Mouse (Mus musculus) heart, embryonic 11.5 days (tissue): ENCODE measurements around the gene Gjb5. TPM values are rescaled to one million over a fixed set of nuclear protein-coding genes. Genes with fewer than 3 reads are reported as not detected.

Experiments
- ATAC-seq: fragments of 200-750 bp; cut with Nextera tagmentation; replicated peaks from 2 replicates; pipeline ENCODE4 v1.8.0; 2017; ENCODE audit warnings: moderate library complexity; ENCODE audit not compliant: insufficient number of reproducible peaks, low FRiP score, low TSS enrichment
- H3K27ac ChIP-seq: fragments of 300-500 bp; sonication (generic); 2 replicates; pipeline ENCODE4 v1.5.1; 2014; ENCODE audit warnings: mild to moderate bottlenecking, low read depth, low read length
- H3K27me3 ChIP-seq: fragments of 300-500 bp; sonication (generic); 2 replicates; pipeline ENCODE4 v1.6.1; 2014; ENCODE audit warnings: mild to moderate bottlenecking, low read length, mixed read lengths; ENCODE audit not compliant: control insufficient read depth, insufficient read depth
- H3K36me3 ChIP-seq: fragments of 300-500 bp; sonication (generic); 2 replicates; pipeline ENCODE4 v1.6.1; 2014; ENCODE audit warnings: mild to moderate bottlenecking, low read length, moderate library complexity, mixed read lengths; ENCODE audit not compliant: control insufficient read depth, insufficient read depth
- H3K4me1 ChIP-seq: fragments of 300-500 bp; sonication (generic); 2 replicates; pipeline ENCODE4 v1.6.1; 2014; ENCODE audit warnings: low read length; ENCODE audit not compliant: control insufficient read depth, insufficient read depth
- H3K4me2 ChIP-seq: fragments of 300-500 bp; sonication (generic); 2 replicates; pipeline ENCODE4 v1.6.1; 2014; ENCODE audit warnings: mild to moderate bottlenecking, moderate library complexity
- H3K4me3 ChIP-seq: fragments of 300-500 bp; sonication (generic); 2 replicates; pipeline ENCODE4 v1.5.1; 2014; ENCODE audit warnings: low read depth, low read length
- H3K9ac ChIP-seq: fragments of 300-500 bp; sonication (generic); 2 replicates; pipeline ENCODE4 v1.6.1; 2014; ENCODE audit warnings: mild to moderate bottlenecking, low read depth, low read length, moderate library complexity
- H3K9me3 ChIP-seq: fragments of 300-500 bp; sonication (generic); replicated peaks from 2 replicates; pipeline ENCODE4 v1.6.1; 2016; ENCODE audit warnings: low read length; ENCODE audit not compliant: control insufficient read depth
- WGBS: fragments of 180-500 bp; shearing (Covaris S2); extraction: QIAGEN DNeasy Blood & Tissue Kit; methylation state at CpG from one replicate; pipeline ENCODE4 v1.1.7; 2014; ENCODE audit not compliant: insufficient replicate concordance; 5-methylcytosine and 5-hydroxymethylcytosine counted together
- polyA plus RNA-seq: library from polyadenylated mRNA; unstranded; fragments of >200 nt; fragmentation: Nextera tagmentation; extraction: Ambion mirVana; gene quantifications from 2 replicates; pipeline ENCODE4 v1.2.1, GENCODE M21; 2014

Gene Gjb5
- polyA plus RNA-seq, 1 experiment from 2014 or later, result 0.70 TPM

DNA sequence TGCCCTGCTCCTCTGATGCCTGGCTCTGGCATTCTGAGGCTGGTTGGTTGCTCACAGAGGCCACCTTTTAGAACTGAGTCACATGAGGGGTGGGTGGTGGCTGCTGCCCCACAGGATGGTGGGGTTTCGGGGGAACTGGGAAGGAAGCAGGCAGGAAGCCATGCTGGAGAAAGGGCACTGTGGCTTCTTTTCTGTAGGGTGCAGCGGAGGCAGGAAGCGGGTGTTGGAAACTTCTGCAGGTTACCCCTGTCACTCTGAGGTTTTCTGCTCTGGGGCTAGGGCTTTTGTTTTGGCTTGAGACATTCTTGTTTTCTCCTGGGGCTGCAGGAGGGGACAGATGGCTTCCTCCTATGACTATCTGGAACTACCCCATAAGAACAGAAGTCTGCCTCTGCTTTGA is 4.5 kb upstream of the Gjb5 start:
- Histone ChIP-seq H3K27me3 (peaks cover 10% of the 10 kb centered on the region; the same call in 1 of the 2 replicates), H3K9me3 (no peaks in the 10 kb centered on the region), H3K4me1 (peaks cover 16% of the 10 kb centered on the region), H3K36me3 (no peaks in the 10 kb centered on the region), H3K4me2 (no peak overlapping the region), H3K27ac (no peak overlapping the region), H3K4me3 (no peak overlapping the region), H3K9ac (no peak overlapping the region)
- no peak for ATAC-seq
- 65% methylated on average over 3 of the region's 3 CpGs for WGBS

DNA sequence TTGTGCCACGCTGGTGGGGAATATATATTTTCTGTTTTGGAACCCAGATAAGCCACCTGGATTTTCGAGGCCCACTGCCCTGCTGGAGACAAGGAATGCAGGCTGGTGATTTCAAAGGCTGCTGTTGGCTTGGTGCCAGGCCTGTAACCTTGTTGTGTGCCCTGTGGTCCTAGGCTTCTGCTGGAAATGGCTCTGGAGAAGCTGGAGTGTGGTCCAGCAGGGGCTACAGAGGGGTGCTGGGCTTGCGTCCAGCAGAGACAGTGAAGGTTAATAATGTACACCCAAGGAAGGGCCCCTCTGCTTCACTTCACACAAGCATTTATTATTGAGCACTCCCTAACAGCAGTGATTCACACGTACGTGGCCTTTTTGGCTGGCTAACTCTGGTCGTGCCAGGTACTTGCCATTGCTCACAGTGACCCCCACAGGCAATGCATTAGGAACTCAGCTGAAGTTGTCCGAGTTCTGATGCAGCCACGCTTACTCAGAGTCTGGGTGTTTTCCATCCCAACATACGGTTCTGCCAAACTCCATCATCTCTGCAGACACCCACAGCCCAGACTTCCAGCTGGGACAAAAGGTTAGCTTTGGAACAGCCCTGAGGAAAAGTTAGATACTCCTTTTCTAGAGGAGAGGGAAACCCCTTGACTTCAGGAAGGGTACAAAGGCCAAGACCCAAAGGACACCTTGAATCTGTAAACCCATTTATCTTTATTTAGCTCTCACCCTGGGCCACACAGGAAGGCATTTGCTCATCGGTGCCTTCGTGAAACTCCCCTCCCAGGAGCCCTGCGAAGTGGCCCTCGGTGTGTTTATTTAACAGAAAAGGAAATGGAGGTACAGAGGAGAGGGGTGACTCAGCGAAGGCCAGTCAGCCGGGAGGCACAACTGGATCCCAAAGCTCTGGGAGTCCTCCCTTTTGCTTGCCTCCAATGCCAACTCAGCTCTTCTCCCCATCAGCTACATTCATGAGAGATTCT is 3.2 kb downstream of the Gjb5 start:
- H3K27ac ChIP-seq, result no peak overlapping the region
- no peak overlapping the region for H3K9ac ChIP-seq
- H3K36me3 ChIP-seq, result no peaks in the 10 kb centered on the region
- no peak overlapping the region for H3K4me3 ChIP-seq
- peaks cover 13% of the 10 kb centered on the region for H3K4me1 ChIP-seq
- peaks cover 9% of the 10 kb centered on the region for H3K27me3 ChIP-seq
- 50% methylated on average over 15 of the region's 15 CpGs for WGBS
- ATAC-seq, result no peak
- no peak overlapping the region for H3K4me2 ChIP-seq
- H3K9me3 ChIP-seq, result no peaks in the 10 kb centered on the region

- Histone ChIP-seq H3K36me3 (no peaks in the 10 kb centered on the region), H3K9me3 (no peaks in the 10 kb centered on the region), H3K4me2 (no peak within 1 kb of the TSS), H3K9ac (no peak within 1 kb of the TSS), H3K27ac (no peak within 1 kb of the TSS), H3K4me3 (no peak within 1 kb of the TSS), H3K4me1 (peaks cover 13% of the 10 kb centered on the region), H3K27me3 (peaks cover 2% of the 10 kb centered on the region; the same call in 1 of the 2 replicates)
- ATAC-seq, result no peak
- WGBS, result 60% methylated on average over 8 of the region's 8 CpGs
These were observed 4.0 kb downstream of the Gjb5 start, which contains the start of gene Gjb4 for GRCm38 (mm10) chr4:127353951-127354438. Gjb4 (minus strand) TSS chr4:127354081.

DNA sequence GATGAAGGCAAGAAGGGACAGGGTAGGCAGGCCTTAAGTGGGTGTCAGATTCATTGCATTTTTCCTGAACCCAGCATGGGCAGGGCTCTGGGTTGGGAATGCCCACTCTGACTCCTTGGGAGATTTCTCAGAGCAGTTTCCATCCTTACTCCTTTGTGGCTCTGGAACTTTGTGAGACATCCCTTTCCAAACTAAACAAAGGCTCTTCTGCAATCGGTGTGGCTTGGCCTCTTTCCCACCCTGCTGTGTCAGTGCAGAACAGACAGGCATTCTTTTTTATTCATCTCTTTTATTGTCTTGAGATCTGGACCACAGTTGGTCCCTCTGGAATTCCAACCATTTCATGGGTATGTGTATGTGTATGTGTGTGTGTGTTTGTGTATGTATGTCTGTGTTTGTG is 5.4 kb downstream of the Gjb5 start:
- Histone ChIP-seq H3K27ac (no peak overlapping the region), H3K9ac (no peak overlapping the region), H3K27me3 (peaks cover 2% of the 10 kb centered on the region; the same call in 1 of the 2 replicates), H3K4me1 (peaks cover 10% of the 10 kb centered on the region), H3K4me3 (no peak overlapping the region), H3K4me2 (no peak overlapping the region), H3K9me3 (no peaks in the 10 kb centered on the region), H3K36me3 (no peaks in the 10 kb centered on the region)
- ATAC-seq, result no peak
- WGBS, result 76% methylated on average over 1 of the region's 1 CpGs

GRCm38 (mm10) chr4:127349560-127350300 is 8.3 kb downstream of the Gjb5 start:
- ATAC-seq, result no peak
- no peak overlapping the region for H3K4me2 ChIP-seq
- no peak overlapping the region for H3K9ac ChIP-seq
- no peak overlapping the region for H3K27ac ChIP-seq
- no peaks in the 10 kb centered on the region for H3K27me3 ChIP-seq
- H3K4me1 ChIP-seq, result peaks cover 10% of the 10 kb centered on the region
- no peak overlapping the region for H3K4me3 ChIP-seq
- WGBS, result 61% methylated on average over 4 of the region's 4 CpGs
- H3K9me3 ChIP-seq, result no peaks in the 10 kb centered on the region
- no peaks in the 10 kb centered on the region for H3K36me3 ChIP-seq

GRCm38 (mm10) chr4:127345000-127345399 is 13.0 kb downstream of the Gjb5 start:
- WGBS, result 69% methylated on average over 5 of the region's 5 CpGs

DNA sequence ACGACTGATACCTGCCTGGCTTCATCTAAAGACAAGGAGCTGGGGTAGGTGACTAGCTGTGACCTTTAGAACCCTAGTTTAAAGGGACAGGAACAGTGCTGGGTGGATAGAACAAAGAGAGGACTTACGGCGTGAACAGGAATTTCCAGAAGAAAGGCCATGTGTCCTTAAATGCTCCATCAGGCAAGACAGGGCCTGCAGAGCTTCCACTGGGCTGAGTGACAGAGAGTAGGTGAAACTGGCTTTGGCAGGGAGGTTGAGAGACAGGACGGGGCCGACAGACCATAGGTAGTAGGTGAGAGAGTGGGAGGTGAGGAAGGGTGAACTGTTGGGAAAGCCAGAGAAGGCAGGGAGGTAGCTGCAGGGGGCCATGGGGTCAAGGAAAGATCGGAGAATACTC is 16.6 kb downstream of the Gjb5 start:
- Histone ChIP-seq H3K4me3 (no peak overlapping the region), H3K27me3 (peaks cover 4% of the 10 kb centered on the region; the same call in 1 of the 2 replicates), H3K36me3 (no peaks in the 10 kb centered on the region), H3K4me2 (no peak overlapping the region), H3K9me3 (no peaks in the 10 kb centered on the region), H3K9ac (no peak overlapping the region), H3K4me1 (no peaks in the 10 kb centered on the region), H3K27ac (no peak overlapping the region)
- WGBS, result 57% methylated on average over 6 of the region's 6 CpGs
- no peak for ATAC-seq

More at GRCm38 (mm10) chr4:127345000-127345399, 13.0 kb downstream of the Gjb5 start:
- H3K27ac ChIP-seq, result no peak overlapping the region
- H3K9me3 ChIP-seq, result no peaks in the 10 kb centered on the region
- H3K4me1 ChIP-seq, result no peaks in the 10 kb centered on the region
- H3K9ac ChIP-seq, result no peak overlapping the region
- peaks cover 4% of the 10 kb centered on the region; the same call in 1 of the 2 replicates for H3K27me3 ChIP-seq
- H3K4me2 ChIP-seq, result no peak overlapping the region
- no peak for ATAC-seq
- H3K4me3 ChIP-seq, result no peak overlapping the region
- no peaks in the 10 kb centered on the region for H3K36me3 ChIP-seq

GRCm38 (mm10) chr4:127337668-127338067 is 20.3 kb downstream of the Gjb5 start:
- 76% methylated on average over 5 of the region's 5 CpGs for WGBS
- H3K36me3 ChIP-seq, result no peaks in the 10 kb centered on the region
- H3K9ac ChIP-seq, result no peak overlapping the region
- no peaks in the 10 kb centered on the region for H3K9me3 ChIP-seq
- no peak overlapping the region for H3K4me2 ChIP-seq
- no peaks in the 10 kb centered on the region for H3K4me1 ChIP-seq
- no peak overlapping the region for H3K4me3 ChIP-seq
- peaks cover 7% of the 10 kb centered on the region for H3K27me3 ChIP-seq
- ATAC-seq, result no peak
- no peak overlapping the region for H3K27ac ChIP-seq
